Mouse (Mus musculus): ENCODE data around the gene Gm8180.
"Not testable (repeated sequence)": the region's sequence is repeated elsewhere in the genome, so short reads cannot be mapped to it uniquely, and the experiment has no call there.

Gm8180 gene

DNA sequence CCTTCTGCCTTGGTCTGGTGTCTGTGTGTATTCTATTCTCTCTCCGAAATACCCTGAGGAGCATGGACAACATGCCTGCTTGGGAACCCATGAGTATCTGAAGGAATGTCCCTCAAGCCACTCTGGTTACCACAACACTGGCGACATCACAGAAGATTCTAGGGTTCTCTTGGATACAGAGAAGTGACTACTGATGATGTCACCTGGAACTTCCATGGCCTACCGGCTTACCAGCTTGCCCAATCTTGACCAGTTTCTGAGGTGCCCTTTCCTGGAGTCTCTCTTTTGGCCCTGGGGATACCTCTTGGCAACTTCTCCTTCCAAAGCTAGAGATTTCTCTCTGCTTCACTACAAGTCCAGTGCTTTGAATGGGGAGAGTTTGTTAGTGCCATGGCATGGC, at the start of gene Gm8180:
Gene Gm8180 (minus strand): TSS at position 101 of the 400 bp plus-strand sequence.
- not testable (repeated sequence) for DNase-seq (ENCODE audit: inconsistent ontology term)

DNA sequence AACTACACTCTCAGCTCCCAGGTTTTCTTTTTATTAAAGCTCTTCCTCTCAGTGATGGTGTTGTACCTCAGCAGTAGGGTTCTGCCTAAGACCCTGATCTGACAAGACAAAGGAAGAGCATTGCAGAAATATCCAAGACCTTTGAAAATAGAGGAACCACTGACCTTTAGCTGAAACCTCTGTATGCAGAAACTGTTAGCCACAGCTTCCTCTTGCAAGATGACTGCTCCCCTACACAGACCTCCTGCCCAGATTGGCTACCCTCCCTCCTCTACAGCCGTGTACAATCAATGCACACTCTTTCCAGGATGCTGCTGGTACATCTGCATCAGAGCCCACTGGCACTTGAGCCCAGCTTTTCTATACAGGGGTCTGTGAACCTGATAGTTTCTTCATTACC, 45.8 kb upstream of the Gm8180 start:
- not testable (repeated sequence) for DNase-seq (ENCODE audit: inconsistent ontology term)

DNA sequence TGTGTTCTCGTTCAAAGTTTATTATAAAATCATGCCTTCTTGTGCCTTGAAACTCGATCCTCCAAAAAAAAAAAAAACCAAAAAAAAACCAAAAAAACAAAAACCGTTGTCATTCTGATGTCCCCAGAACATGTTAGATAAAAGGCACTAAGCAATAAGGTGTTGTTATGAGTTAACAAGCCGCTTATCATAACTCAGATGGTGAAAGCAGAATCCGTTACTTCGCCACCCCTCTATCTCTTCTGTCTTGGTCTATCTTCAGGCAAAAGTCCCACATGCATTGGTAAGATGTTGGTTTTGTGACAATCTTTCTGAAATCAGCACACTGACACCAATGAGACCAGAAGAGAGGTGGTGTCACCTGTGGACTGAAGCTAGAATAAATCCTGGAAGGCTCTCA, 39.6 kb upstream of the Gm8180 start:
- not testable (repeated sequence) for DNase-seq (ENCODE audit: inconsistent ontology term)

- not testable (repeated sequence) for DNase-seq (ENCODE audit: inconsistent ontology term)
Observed at GRCm38 (mm10) chr14:43821869-43822268, 37.3 kb upstream of the Gm8180 start.

DNA sequence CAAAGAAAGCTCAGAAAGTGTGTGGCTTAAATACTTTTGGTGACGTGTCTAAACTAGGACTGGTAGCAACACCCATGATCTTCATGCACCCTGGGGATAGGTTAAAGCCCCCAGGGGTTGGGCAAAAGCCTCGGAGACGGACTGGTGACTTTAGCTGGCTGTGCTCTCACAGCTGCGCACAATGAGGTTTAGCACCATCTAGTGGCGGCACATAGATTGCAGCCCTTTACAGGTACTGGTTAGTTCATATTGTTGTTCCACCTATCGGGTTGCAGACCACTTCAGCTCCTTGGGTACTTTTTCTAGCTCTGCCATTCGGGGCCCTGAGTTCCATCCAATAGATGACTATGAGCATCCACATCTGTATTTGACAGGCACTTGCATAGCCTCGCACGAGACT, 27.9 kb upstream of the Gm8180 start:
- DNase-seq (ENCODE audit: inconsistent ontology term): peak; percentile 11

DNA sequence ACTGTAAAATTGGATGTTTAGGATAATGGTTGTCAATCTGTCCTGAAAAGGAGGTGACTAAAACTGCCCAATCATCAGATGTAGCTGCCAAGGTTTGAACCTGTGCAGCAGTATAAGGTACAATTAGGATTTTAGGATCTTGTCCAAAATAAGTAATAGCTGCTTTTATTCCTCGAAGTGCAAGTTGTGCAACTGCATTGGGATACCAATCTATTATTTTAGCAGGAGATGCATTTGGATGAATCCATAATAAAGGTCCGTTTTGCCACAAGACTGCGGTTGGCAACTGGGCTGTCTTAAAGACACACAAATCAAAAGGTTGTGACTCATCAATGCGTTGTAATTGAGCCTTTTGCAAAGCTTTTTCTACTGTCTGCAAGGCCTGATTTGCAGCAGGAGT, 23.6 kb upstream of the Gm8180 start:
- DNase-seq (ENCODE audit: inconsistent ontology term): not testable (repeated sequence)

GRCm38 (mm10) chr14:43804435-43804834, 19.9 kb upstream of the Gm8180 start:
- not testable (repeated sequence) for DNase-seq (ENCODE audit: inconsistent ontology term)

- not testable (repeated sequence) for DNase-seq (ENCODE audit: inconsistent ontology term)
Observed at GRCm38 (mm10) chr14:43796905-43797470, 12.4 kb upstream of the Gm8180 start.

DNA sequence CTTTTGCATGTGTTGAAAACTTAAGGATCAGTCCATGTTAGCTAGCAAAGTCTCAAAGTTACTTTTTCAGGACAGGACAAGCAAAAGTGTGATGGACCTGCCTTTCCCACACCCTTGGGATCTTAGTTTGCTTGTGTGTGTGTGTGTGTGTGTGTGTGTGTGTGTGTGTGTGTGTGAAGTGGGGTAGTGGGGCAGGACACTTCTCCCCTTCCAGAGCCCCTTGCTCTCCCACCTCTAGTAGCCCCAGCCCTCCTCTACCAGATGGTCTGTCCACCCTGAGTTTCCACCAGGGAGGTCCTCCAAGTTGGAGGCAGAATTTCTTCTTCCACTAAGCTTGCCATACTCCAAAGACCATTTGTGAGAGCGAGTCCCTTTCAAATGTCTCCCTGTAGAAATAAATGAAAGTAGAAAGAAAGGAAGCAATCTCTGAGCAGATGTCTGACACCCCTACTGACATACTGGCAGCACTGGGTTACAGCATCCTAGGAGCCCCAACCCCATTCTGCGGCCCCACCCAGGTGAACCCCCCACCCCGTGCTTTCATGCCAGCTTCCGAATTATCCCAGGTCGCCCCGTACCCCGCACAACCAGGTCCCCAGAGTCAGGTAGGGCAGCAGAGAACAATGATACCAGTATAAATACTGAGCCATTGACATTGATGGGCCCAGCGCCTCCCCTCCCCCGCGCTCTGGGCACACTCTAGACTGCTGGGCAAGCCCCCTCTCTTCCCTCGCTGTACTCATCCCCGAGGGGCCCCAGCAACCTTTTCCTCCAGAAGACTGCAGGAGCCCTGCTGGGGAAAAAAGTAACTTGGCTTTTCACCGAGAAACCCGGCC, 11.7 kb upstream of the Gm8180 start:
- no peak for DNase-seq (ENCODE audit: inconsistent ontology term)

DNA sequence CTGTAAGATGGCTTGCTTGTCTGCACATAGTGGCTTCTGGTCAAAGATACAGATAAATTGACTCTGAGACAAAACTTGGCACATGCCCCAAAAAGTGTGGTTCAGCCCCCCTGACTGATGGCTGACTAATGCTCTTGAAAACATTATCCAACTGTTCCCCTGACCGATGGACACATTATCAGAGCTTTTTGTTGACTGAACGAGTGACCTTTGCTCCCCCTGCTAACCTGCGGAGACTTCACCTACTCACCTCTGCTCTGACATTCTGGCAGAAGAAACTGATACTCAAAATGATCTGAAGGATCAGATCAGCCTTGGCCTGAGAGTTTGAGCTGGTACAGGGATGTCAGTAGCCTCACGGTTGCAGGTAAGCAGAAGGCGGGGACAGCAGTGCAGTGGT, 9.3 kb upstream of the Gm8180 start:
- not testable (repeated sequence) for DNase-seq (ENCODE audit: inconsistent ontology term)

GRCm38 (mm10) chr14:43747566-43747965, 37.0 kb downstream of the Gm8180 start, which contains the start of gene Gm6526:
Gm6526 (plus strand) TSS chr14:43747866.
- DNase-seq (ENCODE audit: inconsistent ontology term): not testable (repeated sequence)
